Mouse (Mus musculus) spleen, adult 2 months (tissue): ENCODE measurements around the gene Peli2.

Source experiments
- CTCF ChIP-seq: fragments of 200-500 bp; IDR thresholded peaks from 2 replicates; pipeline ENCODE4 v1.5.1; 2011; ENCODE audit warnings: mild to moderate bottlenecking, inconsistent platforms; ENCODE audit not compliant: insufficient read depth, insufficient read length, insufficient replicate concordance; ENCODE audit errors: extremely low read depth
- POLR2A ChIP-seq: fragments of 200-500 bp; IDR thresholded peaks from 2 replicates; pipeline ENCODE4 v1.6.1; 2011; ENCODE audit warnings: low read depth, low read length, inconsistent platforms

GRCm38 (mm10) chr14:48164917-48165316, 44.3 kb downstream of the Peli2 start:
- TF ChIP-seq CTCF (no peak), POLR2A (no peak)
